ENCODE assay signal across 10 mouse cellular contexts in genomic region chr7:132571481-132571880, GRCm38 (mm10). TPM values are rescaled to one million over a fixed set of nuclear protein-coding genes. Genes with fewer than 3 reads are reported as not detected.
DNase-seq lines count a peak whose midpoint lies in the region; ATAC-seq lines count a peak whose summit lies in the region.
"Had no signal": no experiment of that assay in that cellular context is flagged by ENCODE, and none has a peak within 500 bp of the region (broad histone marks: within the 10 kb centered on the region; RNA-seq: fewer than 3 reads in every experiment).

No protein-coding gene starts in this region.

- no peak overlapping the region for H3K4me3 ChIP-seq in kidney, embryonic 14.5 days (ENCODE audit: low read length)
- peak overlapping the region; percentile 20 for H3K4me3 ChIP-seq in intestine, embryonic 15.5 days (replicated peaks)
- no peak overlapping the region for H3K4me3 ChIP-seq in lung, embryonic 16.5 days (ENCODE audit: low read length)

- H3K27me3 ChIP-seq in kidney, embryonic 14.5 days (ENCODE audit: control insufficient read depth, insufficient read depth, low read length) = no peaks in the 10 kb centered on the region
- no peaks in the 10 kb centered on the region for H3K27me3 ChIP-seq in intestine, embryonic 15.5 days (replicated peaks)
- H3K27me3 ChIP-seq in lung, embryonic 16.5 days (ENCODE audit: control insufficient read depth, insufficient read depth, low read depth, low read length) = no peaks in the 10 kb centered on the region

- no peak overlapping the region for H3K9ac ChIP-seq in kidney, embryonic 14.5 days (ENCODE audit: low read depth, low read length)
- peak overlapping the region; percentile 27; the same call in 1 of the 2 replicates for H3K9ac ChIP-seq in intestine, embryonic 15.5 days
- H3K9ac ChIP-seq in lung, embryonic 16.5 days (ENCODE audit: low read length) = peak overlapping the region; percentile 39; the same call in 1 of the 2 replicates

- ATAC-seq in cerebellum, adult (ENCODE audit: insufficient number of reproducible peaks, low FRiP score, low TSS enrichment) = no peak
- ATAC-seq in kidney, embryonic 14.5 days (ENCODE audit: low FRiP score, low TSS enrichment) = no peak
- ATAC-seq in intestine, embryonic 15.5 days = no peak
- ATAC-seq in lung, embryonic 16.5 days (ENCODE audit: low read depth) = no peak

- H3K9me3 ChIP-seq in kidney, embryonic 14.5 days (ENCODE audit: control insufficient read depth, low read length) = no peaks in the 10 kb centered on the region
- H3K9me3 ChIP-seq in intestine, embryonic 15.5 days = no peaks in the 10 kb centered on the region
- H3K9me3 ChIP-seq in lung, embryonic 16.5 days (ENCODE audit: control insufficient read depth, low read length) = no peaks in the 10 kb centered on the region

- 82% methylated on average over 8 of the region's 8 CpGs for WGBS in kidney, embryonic 14.5 days
- whole genome bisulfite sequencing in intestine, embryonic 15.5 days = 58% methylated on average over 8 of the region's 8 CpGs
- 49% methylated on average over 8 of the region's 8 CpGs for WGBS in lung, embryonic 16.5 days

- H3K4me1 ChIP-seq in kidney, embryonic 14.5 days (ENCODE audit: control insufficient read depth, insufficient read depth, low read length) = peaks cover 16% of the 10 kb centered on the region
- H3K4me1 ChIP-seq in intestine, embryonic 15.5 days (replicated peaks) = peaks cover 14% of the 10 kb centered on the region; the same call in 1 of the 2 replicates
- H3K4me1 ChIP-seq in lung, embryonic 16.5 days (replicated peaks; ENCODE audit: control insufficient read depth, insufficient read depth, low read length) = peaks cover 29% of the 10 kb centered on the region

- peak; percentile 43 to 65 for DNase-seq in cerebellum, postnatal 14 days
- DNase-seq in kidney, adult 18-20 months = peak; percentile 80
- DNase-seq in ovary, postnatal 36 days (ENCODE audit: low spot score) = no peak
- DNase-seq in ovary, postnatal 14 days (ENCODE audit: low spot score) = no peak
- DNase-seq: cerebellum, adult 2 months; spleen, adult 18-20 months had no signal

- no peak overlapping the region for H3K27ac ChIP-seq in kidney, embryonic 14.5 days (ENCODE audit: low read depth, low read length)
- H3K27ac ChIP-seq in intestine, embryonic 15.5 days = no peak overlapping the region
- H3K27ac ChIP-seq in lung, embryonic 16.5 days (ENCODE audit: low read length) = peak overlapping the region; percentile 76

- H3K36me3 ChIP-seq in kidney, embryonic 14.5 days (ENCODE audit: control insufficient read depth, insufficient read depth, low read length) = peaks cover 25% of the 10 kb centered on the region
- H3K36me3 ChIP-seq in intestine, embryonic 15.5 days = peaks cover 4% of the 10 kb centered on the region; the same call in 1 of the 2 replicates
- H3K36me3 ChIP-seq in lung, embryonic 16.5 days (ENCODE audit: control insufficient read depth, insufficient read depth, low read length) = peaks cover 15% of the 10 kb centered on the region

- no peak overlapping the region for H3K4me2 ChIP-seq in kidney, embryonic 14.5 days (replicated peaks; ENCODE audit: low read depth, low read length)
- H3K4me2 ChIP-seq in intestine, embryonic 15.5 days (replicated peaks) = peak overlapping the region; percentile 39
- H3K4me2 ChIP-seq in lung, embryonic 16.5 days (ENCODE audit: low read depth, low read length) = peak overlapping the region; percentile 20

RNA-seq across cellular contexts. Expression of gene Oat, which starts 4.7 kb away (rescaled TPM):
- 142 and 154 TPM in 2 replicates for polyA plus RNA-seq in kidney, embryonic 14.5 days (2014; fragmentation: Nextera tagmentation; extraction: Ambion mirVana)
- polyA plus RNA-seq in intestine, embryonic 15.5 days (2015; fragmentation: Nextera tagmentation; extraction: Ambion mirVana) = 1,488 and 1,505 TPM in 2 replicates
- 286 and 290 TPM in 2 replicates for polyA plus RNA-seq in lung, embryonic 16.5 days (2015; fragmentation: Nextera tagmentation; extraction: Ambion mirVana)

RNA-seq across cellular contexts. Expression of gene Nkx1-2, which starts 28.0 kb away (rescaled TPM):
- polyA plus RNA-seq in kidney, embryonic 14.5 days (2014; fragmentation: Nextera tagmentation; extraction: Ambion mirVana) = not detected in 2 replicates
- 0.75 and 0.82 TPM in 2 replicates for polyA plus RNA-seq in intestine, embryonic 15.5 days (2015; fragmentation: Nextera tagmentation; extraction: Ambion mirVana)
- polyA plus RNA-seq in lung, embryonic 16.5 days (2015; fragmentation: Nextera tagmentation; extraction: Ambion mirVana) = not detected in 2 replicates
- polyA plus RNA-seq: cerebellum, adult 2 months had no signal

RNA-seq across cellular contexts. Expression of gene Lhpp, which starts 39.0 kb away (rescaled TPM):
- polyA plus RNA-seq in kidney, embryonic 14.5 days (2014; fragmentation: Nextera tagmentation; extraction: Ambion mirVana) = 24.5 and 27.1 TPM in 2 replicates
- 40.4 and 41.5 TPM in 2 replicates for polyA plus RNA-seq in intestine, embryonic 15.5 days (2015; fragmentation: Nextera tagmentation; extraction: Ambion mirVana)
- 15.9 and 18.8 TPM in 2 replicates for polyA plus RNA-seq in lung, embryonic 16.5 days (2015; fragmentation: Nextera tagmentation; extraction: Ambion mirVana)

Comparison
In these comparisons a context has a peak if more than half of its experiments do, and no peak if none do; other contexts are left out.
1. DNase-seq: peak in cerebellum, postnatal 14 days (2 of 2) and kidney, adult 18-20 months (single experiment); none in ovary, postnatal 36 days (single experiment) and ovary, postnatal 14 days (single experiment).